Mouse (Mus musculus): ENCODE data around the gene Bcat1.

- TF ChIP-seq POLR2A (IDR thresholded peaks at IDR 0.05; ENCODE audit: borderline replicate concordance, control insufficient read depth, low read depth, low read length) (no peak), CTCF (IDR thresholded peaks at IDR 0.05; ENCODE audit: control insufficient read depth, insufficient read depth, low read length) (no peak)
Observed at GRCm38 (mm10) chr6:145066416-145066815, 9.6 kb downstream of the Bcat1 start.
